Mouse (Mus musculus) ES-E14 (cell line): ENCODE results near the gene Atox1. TPM values are rescaled to one million over a fixed set of nuclear protein-coding genes. Genes with fewer than 3 reads are reported as not detected.
A peak's percentile ranks its signal among the peaks of the same experiment; 100 is the strongest.

Experiments
- DNase-seq: peaks from one replicate; pipeline ENCODE4 v3.0.0-alpha.2; 2013; ENCODE audit warnings: low read depth, low spot score
- H3K27ac ChIP-seq: 2 replicates; pipeline ENCODE4 v1.5.1; 2012; ENCODE audit warnings: low read depth, mild to moderate bottlenecking, low read length, moderate library complexity, mixed read lengths; ENCODE audit not compliant: poor library complexity, insufficient read depth, severe bottlenecking
- H3K36me3 ChIP-seq: 2 replicates; pipeline ENCODE4 v1.6.1; 2012; ENCODE audit warnings: mild to moderate bottlenecking, low read length, moderate library complexity, mixed read lengths; ENCODE audit not compliant: control insufficient read depth, poor library complexity, insufficient read depth, severe bottlenecking
- H3K4me1 ChIP-seq, 2 experiments: fragments of 150-350 bp in 1 of 2; sonication (generic) in 1 of 2; 2 replicates each; pipeline ENCODE4 v1.6.1; 2012; ENCODE audit warnings: low read length in 2 of 2, mild to moderate bottlenecking in 1 of 2, mixed read lengths in 1 of 2; ENCODE audit not compliant: control insufficient read depth in 2 of 2, insufficient read depth in 2 of 2, poor library complexity in 1 of 2
- H3K4me3 ChIP-seq, 2 experiments: fragments of 150-350 bp in 1 of 2; sonication (generic) in 1 of 2; 2 replicates each; pipeline ENCODE4 v1.5.1; 2012; ENCODE audit warnings: low read length in 2 of 2, low read depth in 1 of 2, mild to moderate bottlenecking in 1 of 2, mixed read lengths in 1 of 2; ENCODE audit not compliant: insufficient read depth in 1 of 2, poor library complexity in 1 of 2, severe bottlenecking in 1 of 2
- H3K9ac ChIP-seq: 2 replicates; pipeline ENCODE4 v1.6.1; 2012; ENCODE audit warnings: low read depth, mild to moderate bottlenecking, low read length, mixed read lengths; ENCODE audit not compliant: poor library complexity, insufficient read depth, severe bottlenecking
- H3K9me3 ChIP-seq: fragments of 150-350 bp; sonication (generic); 2 replicates; pipeline ENCODE4 v1.6.1; 2012; ENCODE audit warnings: low read depth, mild to moderate bottlenecking, low read length; ENCODE audit not compliant: control insufficient read depth, insufficient read depth
- CHD2 ChIP-seq: IDR thresholded peaks from 2 replicates; pipeline ENCODE4 v1.6.1; 2014; ENCODE audit warnings: mild to moderate bottlenecking, low read depth, low read length, inconsistent platforms
- HCFC1 ChIP-seq: IDR thresholded peaks from 2 replicates; pipeline ENCODE4 v1.6.1; 2012; ENCODE audit warnings: low read length, inconsistent platforms, borderline replicate concordance; ENCODE audit not compliant: insufficient read depth
- MAFK ChIP-seq: IDR thresholded peaks from 2 replicates; pipeline ENCODE4 v1.6.1; 2014; ENCODE audit warnings: mild to moderate bottlenecking, low read depth, low read length, inconsistent platforms; ENCODE audit not compliant: insufficient read depth
- ZC3H11A ChIP-seq: IDR thresholded peaks from 2 replicates; pipeline ENCODE4 v1.6.1; 2012; ENCODE audit warnings: low read depth, mild to moderate bottlenecking, inconsistent platforms, low read length, borderline replicate concordance
- ZNF384 ChIP-seq: IDR thresholded peaks from 2 replicates; pipeline ENCODE4 v1.6.1; 2012; ENCODE audit warnings: low read depth, low read length, inconsistent platforms
- in situ Hi-C, 2 experiments: fragments of 600-800 bp; cut with MboI; formaldehyde crosslinking; loops; one replicate each; pipeline ENCODE4 v1.15.1; 2025; ENCODE audit warnings: low sequenced_read_pairs in 2 of 2, inconsistent platforms in 1 of 2; ENCODE audit not compliant: unreplicated experiment in 2 of 2
- total RNA-seq: library from RNA; depleted of rRNA; stranded (reverse); fragments of 300-350 nt; gene quantifications from 2 replicates; pipeline ENCODE4 v1.2.3, GENCODE M21; 2012

Gene Atox1
- total RNA-seq, 1 experiment, result 371 TPM

GRCm38 (mm10) chr11:55415036-55415704, 45.9 kb downstream of the Atox1 start:
- Histone ChIP-seq H3K9ac (no peak overlapping the region), H3K36me3 (no peaks in the 10 kb centered on the region), H3K27ac (peak overlapping the region; percentile 9; the same call in 1 of the 2 replicates), H3K9me3 (no peaks in the 10 kb centered on the region), H3K4me3 (no peak overlapping the region), H3K4me1 (peaks cover 4 to 24% of the 10 kb centered on the region in 2 experiments)
- no peak for DNase-seq
- in situ Hi-C loops, result no loop called here
- no peak for TF ChIP-seq CHD2
- no peak for TF ChIP-seq HCFC1
- TF ChIP-seq ZC3H11A, result no peak
- no peak for TF ChIP-seq ZNF384
- TF ChIP-seq MAFK, result no peak

GRCm38 (mm10) chr11:55414314-55414713, 46.7 kb downstream of the Atox1 start:
- Histone ChIP-seq H3K9me3 (no peaks in the 10 kb centered on the region), H3K4me3 (no peak overlapping the region), H3K9ac (no peak overlapping the region), H3K4me1 (peaks cover 5 to 24% of the 10 kb centered on the region in 2 experiments), H3K36me3 (peaks cover 4% of the 10 kb centered on the region; the same call in 1 of the 2 replicates), H3K27ac (no peak overlapping the region)
- no peak for DNase-seq
- in situ Hi-C loops, result no loop called here
- TF ChIP-seq HCFC1 (no peak), ZC3H11A (no peak), CHD2 (no peak), MAFK (no peak), ZNF384 (no peak)

- in situ Hi-C loops, result no loop called here
These were observed 47.6 kb downstream of the Atox1 start for GRCm38 (mm10) chr11:55413416-55413796.

GRCm38 (mm10) chr11:55412680-55413415, 48.2 kb downstream of the Atox1 start:
- H3K9me3 ChIP-seq, result no peaks in the 10 kb centered on the region
- no peak overlapping the region for H3K27ac ChIP-seq
- in situ Hi-C loops, result no loop called here
- no peak for TF ChIP-seq ZC3H11A
- no peak for TF ChIP-seq MAFK
- peaks cover 3 to 17% of the 10 kb centered on the region in 2 experiments; a peak in 3 of 4 replicates for H3K4me1 ChIP-seq
- DNase-seq, result no peak
- H3K9ac ChIP-seq, result no peak overlapping the region
- H3K4me3 ChIP-seq, result no peak overlapping the region
- H3K36me3 ChIP-seq, result peaks cover 11% of the 10 kb centered on the region

More at GRCm38 (mm10) chr11:55413416-55413796, 47.6 kb downstream of the Atox1 start:
- no peak for DNase-seq
- Histone ChIP-seq H3K36me3 (peaks cover 10% of the 10 kb centered on the region), H3K4me1 (peaks cover 3 to 17% of the 10 kb centered on the region in 2 experiments; a peak in 3 of 4 replicates), H3K4me3 (no peak overlapping the region), H3K9ac (no peak overlapping the region), H3K27ac (no peak overlapping the region), H3K9me3 (no peaks in the 10 kb centered on the region)
- TF ChIP-seq ZNF384 (no peak), MAFK (no peak), ZC3H11A (no peak), CHD2 (no peak), HCFC1 (no peak)
